Mouse (Mus musculus) thymus, adult 18-20 months (tissue): ENCODE data around the gene Pdpn.

Experiments used
- DNase-seq, 2 experiments: peaks; one replicate each; pipeline ENCODE4 v3.0.0; 2022; ENCODE audit warnings: mixed read lengths in 2 of 2

The Pdpn gene

GRCm38 (mm10) chr4:143298431-143299315 lies 691 bp downstream of the Pdpn start:
- no peak for DNase-seq

- no peak for DNase-seq
These were observed 2.3 kb downstream of the Pdpn start for GRCm38 (mm10) chr4:143297016-143297556.

GRCm38 (mm10) chr4:143296153-143296552 lies 3.2 kb downstream of the Pdpn start:
- DNase-seq: no peak

- no peak for DNase-seq
These were observed 5.0 kb downstream of the Pdpn start for GRCm38 (mm10) chr4:143294324-143294723.

- no peak for DNase-seq
These were observed 10.5 kb downstream of the Pdpn start for GRCm38 (mm10) chr4:143288880-143289279.

- no peak for DNase-seq
These were observed 10.9 kb downstream of the Pdpn start for GRCm38 (mm10) chr4:143288473-143288872.

- DNase-seq: no peak
These were observed 12.3 kb downstream of the Pdpn start for GRCm38 (mm10) chr4:143287065-143287464.

GRCm38 (mm10) chr4:143280166-143280565 lies 19.2 kb downstream of the Pdpn start:
- no peak for DNase-seq

GRCm38 (mm10) chr4:143279661-143280060 lies 19.7 kb downstream of the Pdpn start:
- no peak for DNase-seq

- no peak for DNase-seq
These were observed 20.3 kb downstream of the Pdpn start for GRCm38 (mm10) chr4:143279016-143279415.

- no peak for DNase-seq
These were observed 20.9 kb downstream of the Pdpn start for GRCm38 (mm10) chr4:143278429-143278871.

- no peak for DNase-seq
These were observed 22.0 kb downstream of the Pdpn start for GRCm38 (mm10) chr4:143277319-143277718.

- DNase-seq: no peak
These were observed 27.8 kb downstream of the Pdpn start for GRCm38 (mm10) chr4:143271571-143271970.

GRCm38 (mm10) chr4:143270903-143271302 lies 28.5 kb downstream of the Pdpn start:
- DNase-seq: no peak

GRCm38 (mm10) chr4:143262696-143263095 lies 36.7 kb downstream of the Pdpn start:
- no peak for DNase-seq

- DNase-seq: no peak
These were observed 39.5 kb downstream of the Pdpn start for GRCm38 (mm10) chr4:143259718-143260349.

GRCm38 (mm10) chr4:143258517-143258916 lies 40.8 kb downstream of the Pdpn start:
- DNase-seq: no peak

- no peak for DNase-seq
These were observed 41.4 kb downstream of the Pdpn start for GRCm38 (mm10) chr4:143257971-143258370.

GRCm38 (mm10) chr4:143255541-143255940 lies 43.8 kb downstream of the Pdpn start:
- no peak for DNase-seq

GRCm38 (mm10) chr4:143253356-143253755 lies 46.0 kb downstream of the Pdpn start:
- DNase-seq: no peak

- no peak for DNase-seq
These were observed 51.3 kb downstream of the Pdpn start for GRCm38 (mm10) chr4:143248050-143248449.

- no peak for DNase-seq
These were observed 58.1 kb downstream of the Pdpn start for GRCm38 (mm10) chr4:143241294-143241693.

- DNase-seq: no peak
These were observed 59.7 kb downstream of the Pdpn start for GRCm38 (mm10) chr4:143239615-143240201.
